Mouse (Mus musculus) ES-Bruce4 (cell line): ENCODE results near the gene Olfr103. TPM values are rescaled to one million over a fixed set of nuclear protein-coding genes. Genes with fewer than 3 reads are reported as not detected.

ENCODE experiments used
- H3K27ac ChIP-seq: 2 replicates; pipeline ENCODE4 v1.5.1; 2012; ENCODE audit warnings: low read length, inconsistent platforms; ENCODE audit not compliant: insufficient read depth
- H3K27me3 ChIP-seq: 2 replicates; pipeline ENCODE4 v1.6.1; 2012; ENCODE audit warnings: mild to moderate bottlenecking, low read length, inconsistent platforms; ENCODE audit not compliant: control insufficient read depth, poor library complexity, insufficient read depth, severe bottlenecking
- H3K36me3 ChIP-seq: 2 replicates; pipeline ENCODE4 v1.6.1; 2012; ENCODE audit warnings: inconsistent platforms, mild to moderate bottlenecking, low read length, moderate library complexity; ENCODE audit not compliant: control insufficient read depth, poor library complexity, insufficient read depth, severe bottlenecking
- H3K4me1 ChIP-seq: one replicate; pipeline ENCODE4 v1.8.1; 2011; ENCODE audit warnings: low read length; ENCODE audit not compliant: control insufficient read depth, insufficient read depth
- H3K4me3 ChIP-seq: 2 replicates; pipeline ENCODE4 v1.5.1; 2011; ENCODE audit warnings: low read depth, mild to moderate bottlenecking, low read length
- H3K9ac ChIP-seq: 2 replicates; pipeline ENCODE4 v1.6.1; 2012; ENCODE audit warnings: low read depth, mild to moderate bottlenecking, inconsistent platforms; ENCODE audit not compliant: poor library complexity, severe bottlenecking
- H3K9me3 ChIP-seq: replicated peaks from 2 replicates; pipeline ENCODE4 v1.6.1; 2012; ENCODE audit warnings: mild to moderate bottlenecking, low read length, inconsistent platforms; ENCODE audit not compliant: control insufficient read depth, poor library complexity, insufficient read depth, severe bottlenecking
- CTCF ChIP-seq: IDR thresholded peaks from one replicate; pipeline ENCODE4 v1.8.1; 2011; ENCODE audit warnings: low read depth, low read length
- EP300 ChIP-seq: IDR thresholded peaks from 2 replicates; pipeline ENCODE4 v1.6.1; 2011; ENCODE audit warnings: low read depth, low read length; ENCODE audit not compliant: insufficient read depth
- POLR2A ChIP-seq: IDR thresholded peaks from one replicate; pipeline ENCODE4 v1.8.1; 2011; ENCODE audit warnings: low read length; ENCODE audit not compliant: insufficient read depth
- polyA plus RNA-seq: library from polyadenylated mRNA; stranded (reverse); fragments of >200 nt; gene quantifications from 2 replicates; pipeline ENCODE4 v1.2.4, GENCODE M21; 2011; ENCODE audit warnings: low read depth; ENCODE audit not compliant: missing spikeins, insufficient read depth, insufficient read length

Olfr103 gene
- polyA plus RNA-seq, 1 experiment, result not detected

DNA sequence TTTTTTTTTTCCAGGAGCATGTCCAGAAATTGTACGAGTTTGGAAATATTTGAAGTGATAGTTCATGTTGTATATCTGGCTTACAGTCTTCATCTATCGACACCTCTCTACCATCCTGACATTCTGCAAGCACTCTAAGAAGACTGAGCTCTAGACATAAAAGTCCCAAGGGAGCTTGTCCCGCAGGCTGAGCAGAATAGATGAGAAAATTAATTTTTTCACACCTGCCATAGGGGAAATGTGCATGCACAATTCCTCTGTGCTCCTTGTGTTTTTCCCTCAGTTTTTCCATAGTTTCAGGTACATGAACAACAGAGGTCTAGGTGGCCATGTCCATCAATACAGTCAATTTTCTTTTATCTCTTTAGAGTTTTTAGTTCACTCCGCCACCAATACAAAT is 35.3 kb downstream of the Olfr103 start, which contains the start of gene Olfr101:
TSS of gene Olfr101 (minus strand) at position 101 of the 400 bp plus-strand sequence.
- TF ChIP-seq CTCF (no peak), POLR2A (no peak), EP300 (no peak)
- H3K27me3 ChIP-seq, result no peaks in the 10 kb centered on the region
- H3K4me3 ChIP-seq, result no peak within 1 kb of the TSS

More for the DNA sequence above, 35.3 kb downstream of the Olfr103 start, which contains the start of gene Olfr101:
- Histone ChIP-seq H3K4me1 (no peaks in the 10 kb centered on the region), H3K27ac (no peak within 1 kb of the TSS), H3K9ac (no peak within 1 kb of the TSS), H3K36me3 (no peaks in the 10 kb centered on the region), H3K9me3 (no peaks in the 10 kb centered on the region)

Other genes with a start within 250 kb of the Olfr103 start
- gene Olfr91, start 241.4 kb downstream of the Olfr103 start, polyA plus RNA-seq, result not detected in 2 replicates
- gene Olfr92, start 219.6 kb downstream of the Olfr103 start, polyA plus RNA-seq, result not detected in 2 replicates
- 0.57 and 1.1 TPM in 2 replicates for gene Olfr93, start 178.2 kb downstream of the Olfr103 start, polyA plus RNA-seq
- 56.7 and 70.8 TPM in 2 replicates for gene Ubd, start 145.8 kb downstream of the Olfr103 start, polyA plus RNA-seq
- gene Olfr94, start 138.7 kb downstream of the Olfr103 start, polyA plus RNA-seq, result 0.37 TPM in 1 of 2 replicates, not detected in the other
- gene Olfr95, start 126.6 kb downstream of the Olfr103 start, polyA plus RNA-seq, result 0.12 TPM in 1 of 2 replicates, not detected in the other
- not detected in 2 replicates for gene Olfr96, start 119.6 kb downstream of the Olfr103 start, polyA plus RNA-seq
- gene Olfr97, start 102.4 kb downstream of the Olfr103 start, polyA plus RNA-seq, result not detected in 2 replicates
- not detected in 2 replicates for gene Olfr98, start 75.9 kb downstream of the Olfr103 start, polyA plus RNA-seq
- gene H2-M3, start 69.5 kb downstream of the Olfr103 start, polyA plus RNA-seq, result 3.3 and 3.4 TPM in 2 replicates
- not detected in 2 replicates for gene Olfr99, start 56.2 kb downstream of the Olfr103 start, polyA plus RNA-seq
- gene Olfr101, start 35.4 kb downstream of the Olfr103 start, polyA plus RNA-seq, result not detected in 2 replicates
- not detected in 2 replicates for gene Olfr102, start 22.6 kb downstream of the Olfr103 start, polyA plus RNA-seq
- not detected in 2 replicates for gene Olfr104-ps, start 19.9 kb upstream of the Olfr103 start, polyA plus RNA-seq
- gene Olfr105-ps, start 39.3 kb upstream of the Olfr103 start, polyA plus RNA-seq, result not detected in 2 replicates
- gene Olfr106-ps, start 50.7 kb upstream of the Olfr103 start, polyA plus RNA-seq, result not detected in 2 replicates
- gene Olfr107, start 59.5 kb upstream of the Olfr103 start, polyA plus RNA-seq, result not detected in 2 replicates
- not detected in 2 replicates for gene Olfr108, start 105.8 kb upstream of the Olfr103 start, polyA plus RNA-seq
- gene Olfr109, start 119.2 kb upstream of the Olfr103 start, polyA plus RNA-seq, result not detected in 2 replicates
- gene H2-M2, start 143.9 kb upstream of the Olfr103 start, polyA plus RNA-seq, result 0.52 TPM in 1 of 2 replicates, not detected in the other
- not detected in 2 replicates for gene Olfr110, start 152.8 kb upstream of the Olfr103 start, polyA plus RNA-seq
- gene Olfr111, start 168.3 kb upstream of the Olfr103 start, polyA plus RNA-seq, result not detected in 2 replicates
- not detected in 2 replicates for gene Olfr112, start 229.8 kb upstream of the Olfr103 start, polyA plus RNA-seq
- not detected in 2 replicates for gene Olfr113, start 238.0 kb upstream of the Olfr103 start, polyA plus RNA-seq